Mouse (Mus musculus): Measurements from ENCODE around the gene Wbp1.

- no peak for TF ChIP-seq ELF1 (IDR thresholded peaks at IDR 0.05; ENCODE audit: low read depth, low read length)
- no peak for TF ChIP-seq POLR2AphosphoS2 (IDR thresholded peaks at IDR 0.05; ENCODE audit: low read depth, low read length)
- no peak for TF ChIP-seq NRF1 (IDR thresholded peaks at IDR 0.05; ENCODE audit: low read depth, low read length)
- TF ChIP-seq JUN (IDR thresholded peaks at IDR 0.05; ENCODE audit: insufficient read depth, low read depth, low read length): no peak
- no peak for TF ChIP-seq POLR2A (IDR thresholded peaks at IDR 0.05; ENCODE audit: low read depth, low read length)
- TF ChIP-seq ETS1 (conservative IDR thresholded peaks at IDR 0.05; ENCODE audit: low read depth, low read length): no peak
- TF ChIP-seq CHD2 (IDR thresholded peaks at IDR 0.05; ENCODE audit: low read length): no peak
- no peak for TF ChIP-seq BHLHE40 (IDR thresholded peaks at IDR 0.05; ENCODE audit: low read depth, low read length)
- no peak for TF ChIP-seq ZMIZ1 (IDR thresholded peaks at IDR 0.05; ENCODE audit: low read depth, low read length)
These were observed 4.0 kb upstream of the Wbp1 start, which contains the start of gene Ino80b for GRCm38 (mm10) chr6:83125331-83125730.
